Mouse (Mus musculus): ENCODE data around the gene Cyb561a3.

- no peak for TF ChIP-seq USF1 (IDR thresholded peaks at IDR 0.05; ENCODE audit: low read depth)
- TF ChIP-seq POLR2AphosphoS2 (IDR thresholded peaks at IDR 0.05; ENCODE audit: insufficient read length, low read depth), result peak; percentile 58
- TF ChIP-seq TCF3 (IDR thresholded peaks at IDR 0.05; ENCODE audit: insufficient read length, low read depth), result no peak
- peak; percentile 77 for TF ChIP-seq POLR2A (IDR thresholded peaks at IDR 0.05; ENCODE audit: insufficient read length, low read depth)
- TF ChIP-seq CEBPB (IDR thresholded peaks at IDR 0.05; ENCODE audit: insufficient read depth, poor library complexity, severe bottlenecking), result no peak
- no peak for TF ChIP-seq E2F4 (IDR thresholded peaks at IDR 0.05; ENCODE audit: insufficient read depth)
- TF ChIP-seq MAX (IDR thresholded peaks at IDR 0.05; ENCODE audit: low read depth), result no peak
- peak in 1 of 3 experiments; percentile 26 for TF ChIP-seq MYOD1 (IDR thresholded peaks at IDR 0.05; ENCODE audit: control insufficient read depth in 1 of 3, insufficient read length in 2 of 3, low read depth in 2 of 3)
- no peak for TF ChIP-seq SRF (IDR thresholded peaks at IDR 0.05; ENCODE audit: control insufficient read depth, insufficient read length, low read depth)
- TF ChIP-seq MYOG (IDR thresholded peaks at IDR 0.05; ENCODE audit: control insufficient read depth in 1 of 3, insufficient read depth in 1 of 3, insufficient read length in 2 of 3, low read depth in 2 of 3), result peak in 1 of 3 experiments; percentile 16
- TF ChIP-seq TCF12 (IDR thresholded peaks at IDR 0.05; ENCODE audit: insufficient read depth, poor library complexity, severe bottlenecking), result no peak
Measured at GRCm38 (mm10) chr19:10555624-10556510, 21.1 kb upstream of the Cyb561a3 start, which contains the start of gene Tmem216.

Data from myocyte (in vitro differentiated cells).